Mouse (Mus musculus) thymus, adult 2 months (tissue): ENCODE results near the gene Ece1.

Experiments
- CTCF ChIP-seq: fragments of 200-500 bp; IDR thresholded peaks from 2 replicates; pipeline ENCODE4 v1.5.1; 2012; ENCODE audit warnings: mild to moderate bottlenecking, control low read depth, low read length, moderate library complexity, borderline replicate concordance; ENCODE audit not compliant: control insufficient read depth, poor library complexity, insufficient read depth; ENCODE audit errors: extremely low read depth
- POLR2A ChIP-seq: fragments of 200-500 bp; IDR thresholded peaks from 2 replicates; pipeline ENCODE4 v1.6.1; 2012; ENCODE audit warnings: mild to moderate bottlenecking, low read length, control low read depth, moderate library complexity; ENCODE audit not compliant: control insufficient read depth, poor library complexity, insufficient read depth; ENCODE audit errors: extremely low read depth

DNA sequence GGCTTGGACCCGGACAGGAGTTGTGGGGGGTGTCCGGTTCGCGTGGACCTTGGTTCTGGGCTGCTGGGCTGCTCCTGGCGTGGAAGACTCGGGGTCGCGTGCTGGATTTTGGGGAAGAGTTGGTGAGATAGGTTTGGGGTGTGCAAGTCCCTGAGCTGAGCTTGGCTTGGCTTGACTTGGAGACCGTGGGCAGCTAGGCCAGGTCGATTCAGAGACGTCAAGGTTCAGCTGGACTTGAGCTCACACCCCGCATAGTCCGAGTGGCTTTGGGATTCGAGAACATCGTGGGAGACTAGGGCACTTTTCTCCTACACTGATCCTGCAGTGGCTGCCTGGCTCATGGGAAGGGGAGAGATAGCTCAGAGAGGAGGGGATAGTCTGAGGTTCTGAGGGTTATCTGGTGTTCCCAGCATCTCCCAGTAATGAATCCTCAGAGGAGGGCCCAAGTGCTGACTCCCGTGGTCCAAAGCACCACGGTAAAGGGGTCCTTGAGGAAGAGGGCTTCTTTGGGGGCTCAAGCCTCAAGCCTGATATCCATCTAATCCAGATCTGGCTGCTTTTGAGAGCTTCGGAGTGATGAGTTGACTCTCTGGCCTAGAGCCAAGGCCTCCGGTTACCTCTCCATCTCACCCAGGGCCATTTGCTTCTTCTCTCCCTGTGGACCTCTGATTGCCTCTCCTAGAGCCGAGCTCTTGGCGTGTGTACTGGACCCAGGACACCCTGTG lies 641 bp downstream of the Ece1 start:
- TF ChIP-seq POLR2A (no peak), CTCF (no peak)
